In the genomic region with DNA sequence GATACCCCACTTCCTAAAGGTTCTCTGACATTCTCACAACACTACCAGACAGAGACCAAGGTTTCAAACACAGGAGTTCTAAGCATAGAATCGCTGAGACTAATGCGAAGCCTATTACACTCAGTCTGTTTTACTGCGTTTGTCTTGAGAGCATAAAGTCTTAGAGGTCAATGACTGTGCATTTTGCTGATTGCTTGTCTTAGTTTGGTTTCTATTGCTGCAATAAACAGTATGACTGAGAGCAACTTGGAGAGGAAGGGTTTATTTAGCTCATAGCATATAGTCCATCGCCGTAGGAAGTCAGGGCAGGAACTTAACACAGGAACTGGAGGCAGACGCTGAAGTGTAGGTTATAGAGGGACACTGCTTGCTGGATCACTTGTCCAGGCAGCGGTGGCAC, we compare ENCODE assay signal across 17 mouse cellular contexts.
"Had no signal": no experiment of that assay in that cellular context is flagged by ENCODE, and none has a peak within 500 bp of the region (broad histone marks: within the 10 kb centered on the region; RNA-seq: fewer than 3 reads in every experiment).

No protein-coding gene starts in this region.

- H3K9me3 ChIP-seq: liver, embryonic 15.5 days; lung, embryonic 15.5 days; midbrain, embryonic 13.5 days; midbrain, embryonic 15.5 days; neural tube, embryonic 12.5 days had no signal

- DNase-seq: liver, postnatal 0 days; lung, adult 2 months; lung, postnatal 14 days; lung, postnatal 36 days; right cerebral cortex, postnatal 14 days; spleen, adult 18-20 months; thymus, adult 18-20 months; thymus, postnatal 25 days; thymus, postnatal 4 days had no signal

- H3K36me3 ChIP-seq: liver, embryonic 15.5 days; lung, embryonic 15.5 days; midbrain, embryonic 13.5 days; midbrain, embryonic 15.5 days; neural tube, embryonic 12.5 days had no signal

- ATAC-seq: liver, postnatal 0 days; lung, postnatal 0 days; midbrain, embryonic 13.5 days; midbrain, embryonic 15.5 days had no signal

- H3K9ac ChIP-seq: liver, embryonic 15.5 days; liver, postnatal 0 days; lung, embryonic 15.5 days; midbrain, embryonic 13.5 days; midbrain, embryonic 15.5 days; neural tube, embryonic 12.5 days had no signal

- H3K27me3 ChIP-seq: liver, embryonic 15.5 days; lung, embryonic 15.5 days; midbrain, embryonic 13.5 days; midbrain, embryonic 15.5 days; neural tube, embryonic 12.5 days had no signal

- H3K4me1 ChIP-seq: liver, embryonic 15.5 days; lung, embryonic 15.5 days had no signal

- H3K27ac ChIP-seq: liver, embryonic 15.5 days; lung, embryonic 15.5 days; macrophage; midbrain, embryonic 13.5 days; midbrain, embryonic 15.5 days; neural tube, embryonic 12.5 days had no signal

- H3K4me3 ChIP-seq: liver, embryonic 15.5 days; lung, embryonic 15.5 days; midbrain, embryonic 13.5 days; midbrain, embryonic 15.5 days; neural tube, embryonic 12.5 days had no signal

- H3K4me2 ChIP-seq: liver, embryonic 15.5 days; lung, embryonic 15.5 days; midbrain, embryonic 11.5 days; midbrain, embryonic 13.5 days; midbrain, embryonic 15.5 days; neural tube, embryonic 12.5 days had no signal
